Mouse (Mus musculus): Measurements from ENCODE around the gene Fdxr.

GRCm38 (mm10) chr11:115306863-115307262 lies 30.0 kb upstream of the Fdxr start, which contains the start of gene Otop2:
- TF ChIP-seq CTCF (IDR thresholded peaks at IDR 0.05; ENCODE audit: low read depth) (no peak), EP300 (IDR thresholded peaks at IDR 0.05; ENCODE audit: low read depth) (no peak)
